Mouse (Mus musculus) thymus, adult 2 months (tissue): ENCODE data around the gene Krt14.

Experiments used
- CTCF ChIP-seq: fragments of 200-500 bp; IDR thresholded peaks from 2 replicates; pipeline ENCODE4 v1.5.1; 2012; ENCODE audit warnings: mild to moderate bottlenecking, control low read depth, low read length, moderate library complexity, borderline replicate concordance; ENCODE audit not compliant: control insufficient read depth, poor library complexity, insufficient read depth; ENCODE audit errors: extremely low read depth
- POLR2A ChIP-seq: fragments of 200-500 bp; IDR thresholded peaks from 2 replicates; pipeline ENCODE4 v1.6.1; 2012; ENCODE audit warnings: mild to moderate bottlenecking, low read length, control low read depth, moderate library complexity; ENCODE audit not compliant: control insufficient read depth, poor library complexity, insufficient read depth; ENCODE audit errors: extremely low read depth

GRCm38 (mm10) chr11:100168765-100169762, 38.3 kb downstream of the Krt14 start:
- TF ChIP-seq CTCF = peak; percentile 83
- TF ChIP-seq POLR2A = no peak
